ENCODE assay signal across 27 mouse cellular contexts in genomic region chr17:11769513-11769912, GRCm38 (mm10).
"Had no signal": no experiment of that assay in that cellular context is flagged by ENCODE, and none has a peak within 500 bp of the region (broad histone marks: within the 10 kb centered on the region; RNA-seq: fewer than 3 reads in every experiment).

No protein-coding gene starts in this region.

- H3K27me3 ChIP-seq: heart, embryonic 13.5 days; heart, embryonic 15.5 days; hindbrain, embryonic 13.5 days; hindbrain, embryonic 15.5 days; kidney, embryonic 15.5 days; limb, embryonic 13.5 days; limb, embryonic 15.5 days; liver, embryonic 12.5 days had no signal

- H3K4me1 ChIP-seq: heart, embryonic 13.5 days; heart, embryonic 15.5 days; liver, embryonic 12.5 days had no signal

- DNase-seq: gastrocnemius, adult 2 months; gastrocnemius, postnatal 14 days; gastrocnemius, postnatal 36 days; heart, adult 11 months; heart, adult 2 months; heart, postnatal 14 days; heart, postnatal 36 days; kidney, adult 11 months; kidney, adult 2 months; kidney, adult 9 months; kidney, postnatal 14 days; kidney, postnatal 36 days; layer of hippocampus, adult 9-11 months; layer of hippocampus, postnatal 36 days; left cerebral cortex, postnatal 4 days had no signal

- H3K36me3 ChIP-seq: heart, embryonic 13.5 days; heart, embryonic 15.5 days; hindbrain, embryonic 13.5 days; hindbrain, embryonic 15.5 days; kidney, embryonic 15.5 days; limb, embryonic 13.5 days; limb, embryonic 15.5 days; liver, embryonic 12.5 days had no signal

- H3K9me3 ChIP-seq: heart, embryonic 13.5 days; heart, embryonic 15.5 days; hindbrain, embryonic 13.5 days; hindbrain, embryonic 15.5 days; kidney, embryonic 15.5 days; limb, embryonic 13.5 days; limb, embryonic 15.5 days; liver, embryonic 12.5 days had no signal

- H3K4me2 ChIP-seq: heart, embryonic 11.5 days; heart, embryonic 13.5 days; heart, embryonic 15.5 days; hindbrain, embryonic 13.5 days; hindbrain, embryonic 15.5 days; kidney, embryonic 15.5 days; limb, embryonic 13.5 days; limb, embryonic 15.5 days; liver, embryonic 12.5 days had no signal

- ATAC-seq: hindbrain, postnatal 0 days; intestine, embryonic 16.5 days; liver, embryonic 12.5 days had no signal

- H3K4me3 ChIP-seq: gastrocnemius, adult 2 months; heart, adult 2 months; heart, embryonic 13.5 days; heart, embryonic 15.5 days; hindbrain, embryonic 13.5 days; hindbrain, embryonic 15.5 days; kidney, embryonic 15.5 days; limb, embryonic 13.5 days; limb, embryonic 15.5 days; liver, embryonic 12.5 days had no signal

- H3K9ac ChIP-seq: heart, embryonic 13.5 days; heart, embryonic 15.5 days; hindbrain, embryonic 13.5 days; hindbrain, embryonic 15.5 days; kidney, embryonic 15.5 days; limb, embryonic 13.5 days; limb, embryonic 15.5 days; liver, embryonic 12.5 days had no signal

- H3K27ac ChIP-seq: gastrocnemius, adult 2 months; heart, adult 2 months; heart, embryonic 13.5 days; heart, embryonic 15.5 days; hindbrain, embryonic 13.5 days; hindbrain, embryonic 15.5 days; hindbrain, postnatal 0 days; kidney, embryonic 15.5 days; kidney, postnatal 0 days; limb, embryonic 13.5 days; limb, embryonic 15.5 days; liver, embryonic 12.5 days had no signal
